Mouse (Mus musculus) heart, postnatal 4 days (tissue): ENCODE measurements around the gene Asprv1. TPM values are rescaled to one million over a fixed set of nuclear protein-coding genes. Genes with fewer than 3 reads are reported as not detected.

Experiments used
- DNase-seq: peaks from one replicate; pipeline ENCODE4 v3.0.0; 2021
- total RNA-seq, 2 experiments: library from RNA; stranded (reverse); gene quantifications; 2 replicates each; pipeline ENCODE4 v1.2.3; 2021

Asprv1 gene
- total RNA-seq, 2 experiments from 2014 or later: 0.27 to 0.33 TPM

DNA sequence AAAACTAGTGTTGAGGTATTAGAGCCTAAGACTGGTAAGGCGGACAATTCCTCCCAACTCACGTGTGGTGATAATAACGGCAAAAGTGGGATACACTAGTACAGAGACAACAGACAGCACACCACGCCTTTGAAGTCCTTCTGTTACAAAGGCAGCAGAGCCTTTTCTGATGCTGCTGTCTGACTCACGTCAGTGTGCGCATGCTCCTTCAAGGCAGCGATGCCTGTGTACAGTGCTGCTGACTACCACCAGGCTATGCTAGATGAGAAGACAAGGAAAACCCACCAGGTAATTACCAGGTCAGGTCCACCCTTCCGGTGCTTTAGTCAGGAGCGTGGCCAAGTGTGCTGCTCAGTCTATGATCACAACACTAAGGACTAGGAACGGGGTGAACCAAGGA, 39.1 kb downstream of the Asprv1 start:
- no peak for DNase-seq

DNA sequence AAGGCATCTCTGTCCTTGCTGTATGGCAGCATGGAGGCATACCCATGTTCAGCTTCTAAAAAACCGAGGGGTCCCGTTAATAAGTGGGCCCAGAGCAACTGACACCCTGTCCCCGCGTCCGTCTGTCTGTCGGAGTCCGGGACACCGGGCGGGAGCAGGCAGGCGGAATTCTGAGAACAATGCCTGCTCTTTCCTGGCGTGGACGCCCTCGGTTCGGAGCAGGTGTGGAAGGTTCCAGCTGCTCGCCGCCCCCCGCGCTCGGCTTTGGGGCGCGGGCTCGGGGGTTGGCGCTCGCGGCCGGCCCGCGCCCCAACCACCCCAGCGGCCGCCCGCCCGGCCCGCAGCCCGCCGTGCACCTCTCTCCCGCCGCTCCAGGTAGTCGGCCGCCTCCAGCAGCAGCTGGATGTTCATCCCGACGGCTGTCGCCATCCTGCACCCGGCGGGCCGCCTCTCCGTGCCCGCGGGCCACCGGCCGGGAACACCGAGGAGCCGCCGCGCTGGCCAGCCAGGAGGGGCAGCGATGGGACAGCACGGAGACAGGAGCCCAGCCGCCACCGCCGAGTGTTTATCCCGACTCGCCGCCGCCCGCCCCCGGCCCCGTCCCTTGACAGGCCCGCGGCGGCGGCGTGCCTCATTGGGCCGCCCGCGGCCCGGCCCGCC, 40.7 kb downstream of the Asprv1 start, which contains the start of gene Mxd1:
Gene Mxd1 (minus strand): TSS at position 582 of the 660 bp plus-strand sequence.
- DNase-seq: no peak

DNA sequence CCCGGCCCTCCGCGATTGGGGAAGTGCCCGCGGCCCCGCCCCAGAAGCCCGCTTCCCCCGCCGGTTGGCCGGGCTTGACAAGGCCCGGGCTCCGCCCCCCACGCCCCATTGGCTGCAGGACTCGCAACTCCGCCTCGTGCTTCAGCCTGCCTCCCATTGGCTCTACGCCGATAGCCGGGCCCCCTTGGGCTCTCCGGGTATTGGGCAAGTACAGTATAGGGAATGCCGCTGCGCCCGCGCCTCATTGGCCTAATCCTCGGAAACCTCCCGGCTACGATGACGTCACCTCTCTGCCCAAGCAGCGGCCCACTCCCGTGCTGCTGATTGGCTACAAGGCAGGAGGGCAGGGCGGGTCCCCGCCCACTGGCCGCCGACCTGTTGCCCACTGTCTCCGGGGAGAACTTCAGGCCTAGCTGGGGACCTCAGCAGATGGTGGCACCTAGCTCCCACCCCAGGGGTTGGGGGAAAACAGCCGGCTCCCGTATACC, 41.3 kb downstream of the Asprv1 start:
- DNase-seq: peak; percentile 100

DNA sequence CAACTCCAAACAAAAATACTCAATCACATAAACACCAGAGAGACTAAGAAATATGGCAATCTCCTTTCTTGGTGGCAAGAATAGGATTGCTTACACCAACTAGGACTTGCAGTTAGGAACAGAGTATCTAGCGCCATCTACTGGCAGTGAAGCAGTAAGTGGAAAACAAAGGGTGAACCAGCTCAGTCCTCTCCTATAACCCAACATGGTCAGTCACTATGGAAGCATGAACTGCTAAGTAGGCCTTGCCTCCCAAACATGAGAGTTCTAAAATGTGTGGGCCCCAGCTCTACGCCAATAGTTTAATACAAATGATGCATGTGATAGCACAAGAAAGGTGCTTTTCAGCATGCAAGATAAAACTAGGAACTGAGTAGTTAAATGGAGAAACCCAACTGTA, 42.9 kb downstream of the Asprv1 start:
- DNase-seq: peak; percentile 60

DNA sequence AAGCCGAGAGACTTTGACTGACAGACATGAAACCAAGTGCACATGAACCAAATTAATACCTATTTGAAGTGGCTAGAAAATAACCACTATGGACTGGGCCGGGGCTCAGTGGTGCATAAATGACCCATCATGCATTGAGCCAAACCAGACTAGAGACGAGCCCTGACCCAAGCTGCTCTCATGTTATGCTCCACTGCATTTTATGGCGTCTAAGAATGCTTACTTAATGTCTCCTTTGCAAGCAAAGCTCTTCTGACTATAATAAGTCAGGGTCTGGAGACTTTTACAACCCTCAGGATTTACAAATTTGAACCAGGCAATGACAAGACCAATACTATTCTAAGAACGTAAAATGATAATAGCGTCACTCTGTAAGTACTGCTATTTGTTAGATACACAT, 50.4 kb downstream of the Asprv1 start:
- no peak for DNase-seq

Other genes with a start within 250 kb of the Asprv1 start
- 10 to 100 TPM; 52.5 TPM for gene Pcyox1, start 231.0 kb upstream of the Asprv1 start, total RNA-seq
- 10 to 100 TPM; 60.2 to 62.3 TPM for gene Tia1, start 223.9 kb upstream of the Asprv1 start, total RNA-seq
- gene Gm44790, start 201.5 kb upstream of the Asprv1 start, total RNA-seq: not detected
- gene C87436, start 189.8 kb upstream of the Asprv1 start, total RNA-seq: 10 to 100 TPM; 10.4 to 11.2 TPM
- 100 to 1,000 TPM; 227 to 230 TPM for gene Pcbp1, start 101.8 kb upstream of the Asprv1 start, total RNA-seq
- 1 to 10 TPM; 4.0 to 4.3 TPM for gene Mxd1, start 41.0 kb downstream of the Asprv1 start, total RNA-seq
- 10 to 100 TPM; 44.7 to 47.0 TPM for gene Snrnp27, start 56.4 kb downstream of the Asprv1 start, total RNA-seq
- 10 to 100 TPM in 1 of 2 experiments, 1 to 10 TPM in 1; 9.1 to 11.3 TPM for gene Gmcl1, start 105.2 kb downstream of the Asprv1 start, total RNA-seq
- gene Anxa4, start 165.4 kb downstream of the Asprv1 start, total RNA-seq: 10 to 100 TPM; 36.4 to 36.5 TPM
- 100 to 1,000 TPM in 1 of 2 experiments, 10 to 100 TPM in 1; 99.0 to 109 TPM for gene Aak1, start 221.4 kb downstream of the Asprv1 start, total RNA-seq